Mouse (Mus musculus) kidney, adult 11 months (tissue): ENCODE results near the gene Socs4.
"Not testable (repeated sequence)": the region's sequence is repeated elsewhere in the genome, so short reads cannot be mapped to it uniquely, and the experiment has no call there.

Experiments used
- DNase-seq: peaks from one replicate; pipeline ENCODE4 v3.0.0; 2022

The Socs4 gene

DNA sequence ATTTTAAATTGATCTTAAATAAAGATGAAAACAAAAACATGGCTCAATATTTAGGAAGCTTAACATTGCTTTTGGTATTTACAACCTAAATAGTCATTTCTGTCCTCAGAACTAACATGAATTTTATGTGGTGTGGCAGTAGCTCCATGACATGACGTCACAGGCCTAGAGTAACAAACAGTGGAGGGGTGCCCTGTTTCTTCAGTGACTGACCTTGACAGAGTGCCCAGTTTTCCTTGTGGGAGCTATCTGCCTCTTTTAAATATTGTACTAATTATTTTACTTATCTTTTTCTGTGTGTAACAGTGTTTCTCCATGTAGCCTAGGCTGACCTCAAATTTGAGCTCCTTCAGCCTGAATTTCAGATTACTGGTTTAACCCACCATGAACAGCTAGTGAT lies 15.0 kb downstream of the Socs4 start:
- no peak for DNase-seq

DNA sequence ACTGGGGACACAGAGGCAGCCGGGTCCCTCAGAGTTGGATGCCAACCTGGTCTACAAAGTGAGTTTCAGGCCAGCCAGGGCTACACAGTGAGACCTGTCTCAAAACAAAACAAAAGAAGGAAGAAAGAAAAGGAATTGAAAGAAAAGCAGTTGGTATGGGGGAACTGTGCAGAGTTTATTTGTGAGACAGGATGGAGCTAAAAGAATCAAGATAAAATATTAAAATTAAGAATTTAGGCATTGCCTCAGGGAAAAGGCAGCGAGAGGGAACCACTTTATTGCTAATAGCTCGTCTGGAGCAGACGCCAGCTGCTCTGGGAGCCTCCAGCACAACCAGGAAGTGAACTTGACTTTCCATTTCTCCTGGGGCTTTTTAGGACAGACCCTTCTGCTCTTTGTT lies 17.4 kb downstream of the Socs4 start:
- no peak for DNase-seq

DNA sequence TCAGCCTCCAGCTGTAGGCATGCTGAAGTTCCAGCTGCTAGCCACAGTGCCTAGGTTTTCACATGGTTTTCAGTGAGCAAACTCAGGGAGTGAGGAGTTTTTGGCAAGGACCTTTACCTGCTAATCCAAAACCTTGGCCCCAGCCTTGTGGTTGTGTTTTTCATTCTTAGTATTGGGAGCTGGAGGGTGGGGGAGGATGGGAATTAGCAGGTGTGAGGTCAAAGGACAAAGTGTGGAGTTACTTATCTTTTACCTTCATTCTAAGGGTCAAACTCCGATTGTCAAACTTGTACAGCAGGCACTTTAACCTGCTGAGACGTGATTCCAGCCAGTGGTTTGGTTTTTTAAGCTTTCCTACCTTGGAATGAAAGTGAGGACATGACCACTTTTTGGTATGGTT lies 19.5 kb downstream of the Socs4 start:
- peak; percentile 46 for DNase-seq

DNA sequence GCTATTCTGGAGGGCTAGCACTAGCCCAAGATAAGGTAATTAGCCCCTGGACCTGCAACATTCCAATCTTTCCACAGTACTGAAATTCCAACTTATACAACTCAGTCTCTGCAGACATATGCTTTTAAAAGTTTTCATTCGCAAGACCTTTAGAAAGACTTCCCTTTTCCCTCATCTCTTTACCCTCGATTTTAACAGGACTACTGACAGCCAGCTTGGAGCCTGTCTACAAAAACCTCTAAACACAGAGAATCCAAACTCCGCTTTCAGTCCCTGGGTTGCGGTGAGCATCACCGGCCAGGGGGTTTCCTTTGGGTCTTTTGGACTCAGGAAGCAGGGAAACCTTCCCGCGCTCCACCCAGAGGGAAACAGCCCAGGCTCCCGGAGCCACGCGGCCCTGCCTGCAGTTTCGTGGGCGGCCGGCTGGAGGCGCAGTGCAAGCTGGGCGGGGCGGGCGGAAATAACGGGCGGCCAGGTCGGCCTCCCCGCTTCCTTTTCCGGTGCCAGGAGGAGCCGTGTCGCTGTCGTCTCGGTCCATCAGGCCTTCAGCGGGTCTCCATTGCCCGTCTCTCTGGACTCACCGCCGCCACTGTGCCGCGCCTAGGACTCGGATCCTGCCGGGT lies 21.2 kb downstream of the Socs4 start, which contains the start of gene Mapk1ip1l:
Gene Mapk1ip1l, plus strand, starts transcription at position 482 of the 623 bp plus-strand sequence.
- peak; percentile 83 for DNase-seq

DNA sequence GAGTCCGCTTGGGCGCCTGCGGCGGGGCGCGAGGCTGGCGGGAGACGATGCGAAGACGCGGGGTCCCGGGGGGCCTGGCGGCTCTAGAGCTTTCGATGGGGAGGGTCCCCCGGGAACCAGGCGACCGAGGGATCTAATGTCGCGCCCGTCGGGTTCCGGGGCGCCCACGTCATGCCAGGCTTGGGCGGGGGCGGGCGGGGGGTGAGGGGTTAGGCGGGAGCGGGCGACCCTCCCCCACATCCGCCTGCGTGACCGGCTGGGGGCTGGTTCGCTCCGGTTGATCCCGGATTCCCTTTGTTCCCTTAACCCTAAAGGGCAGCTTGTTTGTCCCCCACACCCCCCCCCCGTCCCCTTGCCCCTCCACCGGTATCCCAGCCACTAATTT lies 21.7 kb downstream of the Socs4 start:
- no peak for DNase-seq

DNA sequence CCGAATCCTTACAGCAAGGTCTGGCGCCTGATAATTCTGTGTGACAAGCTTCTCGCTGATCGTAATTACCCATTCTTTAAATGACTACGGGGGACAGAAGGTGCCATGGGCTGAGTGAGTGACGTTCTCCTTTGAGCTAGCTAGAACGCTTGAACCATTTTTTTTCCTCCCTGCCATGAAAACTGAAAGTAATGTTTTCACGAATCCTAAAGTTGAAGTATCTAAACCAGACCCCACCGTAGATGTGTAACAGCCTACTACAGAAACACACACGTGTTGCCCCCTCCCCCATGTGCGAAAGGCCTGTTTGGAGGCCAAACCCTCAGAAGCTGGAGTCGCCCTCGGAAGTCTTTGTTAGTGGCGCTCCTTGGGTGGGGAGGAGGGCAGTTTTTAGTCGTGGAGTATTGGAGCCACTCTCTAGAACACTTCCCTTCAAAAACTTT lies 22.1 kb downstream of the Socs4 start:
- peak; percentile 15 for DNase-seq

DNA sequence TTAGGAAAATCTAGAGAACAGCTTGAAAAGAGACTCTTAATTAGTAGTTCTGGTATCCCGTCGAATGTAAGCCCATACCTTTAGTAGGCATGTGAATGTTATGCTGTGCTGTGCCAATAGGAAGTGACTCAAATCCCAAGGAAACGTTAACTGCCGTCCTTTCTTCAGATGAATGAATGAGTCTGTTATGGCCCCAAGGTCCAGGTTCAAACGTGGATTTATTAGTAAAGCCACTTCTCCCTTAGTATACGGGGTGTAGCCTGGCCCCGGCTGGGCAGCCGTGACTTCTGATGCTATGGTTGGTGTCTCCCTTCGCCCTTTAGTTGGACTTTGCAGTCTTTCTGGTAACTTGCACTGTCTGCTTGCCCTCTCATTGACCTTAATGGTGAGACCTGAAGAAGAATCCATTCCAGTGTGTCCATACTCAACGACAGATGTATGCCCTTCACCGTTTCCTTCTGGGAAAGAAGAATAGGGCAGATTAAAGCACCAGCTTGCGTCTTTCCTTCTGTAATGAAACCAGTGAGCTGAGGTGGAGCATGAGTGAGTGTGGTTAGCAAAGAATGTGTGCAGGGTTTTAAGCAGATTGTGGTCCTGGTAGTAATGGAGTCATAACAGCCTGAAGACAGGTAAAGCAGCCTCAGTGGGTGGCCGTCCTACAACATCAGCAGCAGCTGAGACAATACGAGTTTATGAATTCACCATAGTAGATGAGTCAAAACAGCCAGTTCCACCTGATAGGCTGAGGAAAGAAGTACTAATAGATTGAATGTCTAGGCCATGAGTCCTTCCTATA lies 26.4 kb downstream of the Socs4 start:
- no peak for DNase-seq

DNA sequence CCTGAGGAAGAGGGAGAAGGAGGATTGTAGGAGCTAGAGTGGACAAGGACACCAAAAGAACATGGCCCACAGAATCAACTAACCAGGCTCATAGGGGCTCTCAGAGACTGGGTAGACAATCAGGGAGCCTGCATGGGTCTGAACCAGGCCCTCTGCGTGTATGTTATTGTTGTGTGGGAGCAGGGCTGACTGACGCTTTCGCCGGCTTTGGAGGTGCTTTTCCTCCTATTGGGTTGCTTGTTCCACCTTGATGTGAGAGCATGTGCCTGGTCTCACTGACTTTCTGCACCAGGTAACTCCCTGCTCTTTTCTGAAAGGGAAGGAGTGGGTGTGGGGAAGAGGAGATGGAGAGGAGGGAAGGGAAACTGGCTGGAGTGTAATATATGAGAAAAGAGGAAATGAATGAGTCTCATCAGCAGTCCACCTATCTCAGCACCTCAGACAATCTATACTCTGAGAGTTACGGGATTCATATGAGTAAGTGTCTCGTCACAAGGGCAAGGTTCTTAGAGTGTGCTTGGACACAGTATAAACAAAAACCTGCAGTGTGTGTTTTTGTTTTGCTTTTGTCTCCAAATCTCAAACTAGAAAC lies 28.2 kb downstream of the Socs4 start:
- DNase-seq: no peak

DNA sequence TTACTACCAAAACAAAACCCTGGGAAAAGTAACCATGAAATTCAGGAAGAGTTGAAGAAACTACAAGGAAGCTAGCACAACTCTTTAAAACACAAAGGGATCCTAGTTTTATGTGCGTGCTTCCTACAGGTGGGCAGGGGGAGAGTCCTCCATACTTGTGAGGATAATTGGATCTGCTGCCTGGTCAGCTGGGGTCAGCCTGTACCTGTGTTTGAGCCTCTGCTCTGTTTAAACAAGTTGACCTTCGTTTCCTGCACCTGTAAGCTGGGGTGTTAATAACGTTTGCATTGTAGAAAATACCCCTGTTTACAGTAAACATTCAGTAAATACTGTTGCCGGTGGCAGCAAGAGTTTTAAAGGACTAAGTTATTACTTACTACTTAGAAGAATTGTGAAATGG lies 29.2 kb downstream of the Socs4 start:
- no peak for DNase-seq

DNA sequence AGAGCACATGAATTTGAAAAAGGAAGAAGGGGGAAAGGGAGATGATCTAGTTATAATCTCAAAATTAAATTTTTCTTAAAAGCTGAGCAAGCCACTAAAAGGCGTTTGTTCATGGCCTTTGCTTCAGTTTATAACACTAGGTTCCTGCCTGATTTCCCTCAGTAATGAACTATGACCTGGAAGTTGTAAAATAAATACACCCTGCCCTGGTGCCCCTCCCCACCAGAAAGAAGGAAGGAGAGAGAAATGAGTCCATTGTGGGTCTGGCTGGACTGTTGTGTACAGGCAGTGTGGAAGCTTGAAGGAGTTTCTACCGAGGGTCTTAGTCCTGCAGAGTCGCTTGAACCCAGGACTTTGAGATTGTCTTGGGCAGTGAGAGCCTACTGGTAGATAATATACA lies 30.9 kb downstream of the Socs4 start:
- no peak for DNase-seq

DNA sequence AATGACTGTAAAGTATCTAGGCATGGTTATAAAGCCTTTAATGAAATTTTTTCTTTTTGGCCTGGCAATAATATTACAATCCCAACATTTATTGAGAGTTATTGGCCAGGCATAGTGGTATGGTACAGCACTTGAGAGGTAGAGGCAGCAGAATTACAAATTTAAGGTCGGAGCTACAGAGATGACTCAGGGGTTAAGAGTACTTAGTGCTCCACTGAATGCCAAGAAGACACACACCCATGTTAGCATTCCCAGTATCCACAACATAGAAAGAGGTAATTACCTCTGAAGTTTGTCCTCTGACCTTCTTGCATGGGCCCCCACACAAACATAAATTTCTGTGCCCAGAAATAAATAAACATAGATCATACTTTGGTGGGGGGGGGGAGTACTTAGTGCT lies 32.3 kb downstream of the Socs4 start:
- no peak for DNase-seq

DNA sequence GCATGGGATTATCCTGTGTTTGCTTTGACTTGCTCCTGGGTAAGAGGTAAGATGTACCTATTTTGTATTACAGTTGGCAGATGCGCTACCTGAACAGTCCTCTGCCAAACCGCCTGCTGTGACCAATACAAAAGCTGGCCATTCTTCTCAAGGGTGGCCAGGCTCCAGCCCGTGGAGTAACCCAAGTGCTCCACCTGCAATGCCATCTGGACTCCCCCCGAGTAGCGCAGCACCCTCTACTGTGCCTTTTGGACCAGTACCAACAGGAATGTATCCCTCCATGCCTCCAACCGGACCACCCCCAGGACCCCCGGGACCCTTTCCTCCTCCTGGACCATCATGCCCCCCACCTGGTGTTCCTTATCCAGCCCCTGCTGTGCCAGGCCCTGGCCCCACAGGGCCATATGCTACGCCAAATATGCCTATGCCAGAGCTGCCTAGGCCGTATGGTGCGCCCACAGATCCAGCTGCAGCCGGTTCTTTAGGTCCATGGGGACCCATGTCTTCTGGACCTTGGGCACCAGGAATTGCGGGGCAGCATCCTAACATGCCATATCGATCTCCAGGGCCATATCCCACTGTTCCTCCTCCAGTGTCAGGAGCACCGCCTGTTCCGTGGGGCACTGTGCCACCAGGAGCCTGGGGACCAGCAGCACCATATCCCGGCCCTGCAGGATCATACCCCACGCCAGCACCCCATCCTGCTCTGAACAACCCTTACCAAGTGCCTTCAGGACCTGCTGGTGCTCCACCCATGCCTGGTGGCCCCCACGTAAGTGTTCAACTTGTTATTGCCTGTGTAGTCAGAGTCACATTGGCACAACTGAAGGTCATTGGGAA lies 33.8 kb downstream of the Socs4 start:
- DNase-seq: no peak

DNA sequence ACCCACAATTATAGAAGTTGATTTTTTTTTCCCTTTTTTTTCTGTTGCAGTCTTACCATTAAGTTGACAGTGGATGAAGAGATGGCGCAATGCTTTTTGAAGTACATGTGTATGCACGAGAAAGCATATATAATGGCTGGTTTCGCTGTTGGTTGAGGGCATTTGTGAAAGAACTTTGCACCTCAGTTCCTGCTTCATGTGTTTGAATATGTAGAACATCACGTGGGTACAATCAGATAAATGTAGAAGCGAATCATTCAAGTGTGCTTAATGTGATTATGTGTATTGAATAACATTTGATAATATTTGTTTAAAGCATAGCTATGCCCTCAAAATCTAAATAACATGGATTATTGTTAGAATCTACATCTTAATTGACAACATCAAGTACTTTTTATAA lies 42.6 kb downstream of the Socs4 start:
- no peak for DNase-seq

DNA sequence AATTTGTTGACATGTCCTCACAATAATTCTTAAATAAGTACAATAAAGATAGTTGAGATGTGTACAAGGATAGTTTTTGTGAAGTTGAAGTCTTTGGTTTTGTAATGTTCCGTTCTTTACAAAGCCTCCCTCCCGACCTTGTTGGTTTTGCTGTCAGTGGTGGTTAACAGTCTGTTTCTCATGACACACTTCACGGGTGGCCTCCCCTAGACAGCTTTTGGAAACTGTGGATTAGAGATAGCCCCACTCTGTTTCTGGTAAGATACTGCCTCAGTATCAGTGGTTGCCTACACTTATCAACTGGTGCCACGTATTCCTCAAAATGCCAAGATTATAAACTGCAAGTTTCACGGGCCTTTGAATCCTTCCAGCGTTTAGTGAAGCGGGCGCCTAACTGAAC lies 44.9 kb downstream of the Socs4 start:
- not testable (repeated sequence) for DNase-seq

DNA sequence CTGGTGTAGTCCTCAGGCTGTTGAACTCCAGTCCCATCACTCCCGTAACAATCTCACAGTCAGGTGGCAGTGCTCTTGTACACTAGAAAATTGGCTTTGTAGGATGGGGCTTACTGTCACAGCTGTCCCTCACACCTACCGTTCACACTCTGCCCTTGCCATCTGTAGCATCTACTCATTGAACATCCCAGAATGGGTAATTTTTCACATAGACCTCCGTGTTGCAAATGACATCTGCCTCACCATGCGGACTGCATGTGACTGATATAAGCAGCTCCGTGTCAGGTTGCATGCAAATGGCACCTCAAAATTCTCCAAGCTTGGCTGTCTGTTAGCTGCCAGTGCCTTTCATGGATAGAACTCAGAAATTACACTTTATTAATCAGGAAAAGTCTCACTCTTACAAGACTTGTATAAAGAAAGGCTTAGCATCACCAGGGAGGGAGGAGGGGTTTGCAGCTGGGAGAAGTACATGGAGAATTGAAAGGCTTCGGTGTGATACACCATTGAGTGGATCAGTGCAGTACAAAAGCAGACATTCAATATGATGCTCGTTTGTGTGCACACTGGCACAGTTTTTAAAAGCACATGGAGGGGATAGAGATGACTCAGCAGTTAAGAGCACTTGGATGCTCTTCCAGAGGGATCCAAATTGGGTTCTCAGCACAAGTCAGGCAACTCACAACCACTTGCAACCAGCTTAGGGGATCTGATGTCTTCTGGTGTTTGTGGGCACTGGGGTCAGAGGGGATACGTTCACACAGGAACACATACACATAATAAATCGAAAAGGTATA lies 49.4 kb downstream of the Socs4 start:
- no peak for DNase-seq

DNA sequence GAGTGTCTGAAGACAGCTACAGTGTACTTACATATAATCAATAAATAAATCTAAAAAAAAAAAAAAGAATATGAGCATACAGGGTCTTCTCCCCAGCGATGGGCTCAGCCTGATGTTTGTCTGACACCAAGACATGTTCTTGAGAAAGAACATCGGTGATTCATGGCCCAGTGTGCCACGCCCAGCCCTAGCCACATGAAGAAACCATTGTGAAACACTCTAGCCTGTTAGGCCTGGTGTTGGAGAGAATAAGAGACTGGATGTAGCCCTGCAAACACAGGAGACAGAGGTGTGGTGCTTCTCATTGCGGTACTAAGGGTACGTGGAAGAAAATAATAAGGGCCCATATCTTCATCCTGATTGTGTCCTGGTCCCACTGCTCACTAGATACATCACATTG lies 50.6 kb downstream of the Socs4 start:
- DNase-seq: no peak

DNA sequence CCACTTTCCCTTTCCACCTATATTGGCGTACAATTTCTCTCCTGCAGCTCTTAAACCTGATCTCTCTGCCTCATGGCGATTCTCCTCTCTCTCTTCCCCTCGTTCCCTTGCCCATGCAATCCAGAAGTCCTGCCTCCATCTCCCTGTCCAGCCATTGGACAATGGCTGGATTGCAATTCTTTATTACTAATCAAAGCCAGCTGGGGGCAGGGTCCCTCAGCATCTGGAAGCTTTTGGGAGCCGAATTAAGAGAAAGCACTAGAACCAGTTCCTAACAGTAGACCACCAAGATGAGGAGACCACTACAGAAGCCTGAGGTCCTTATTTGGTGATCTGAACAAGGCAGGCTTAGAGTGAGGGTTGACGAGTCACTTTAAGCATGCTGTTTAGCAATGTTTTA lies 55.2 kb downstream of the Socs4 start:
- DNase-seq: no peak

DNA sequence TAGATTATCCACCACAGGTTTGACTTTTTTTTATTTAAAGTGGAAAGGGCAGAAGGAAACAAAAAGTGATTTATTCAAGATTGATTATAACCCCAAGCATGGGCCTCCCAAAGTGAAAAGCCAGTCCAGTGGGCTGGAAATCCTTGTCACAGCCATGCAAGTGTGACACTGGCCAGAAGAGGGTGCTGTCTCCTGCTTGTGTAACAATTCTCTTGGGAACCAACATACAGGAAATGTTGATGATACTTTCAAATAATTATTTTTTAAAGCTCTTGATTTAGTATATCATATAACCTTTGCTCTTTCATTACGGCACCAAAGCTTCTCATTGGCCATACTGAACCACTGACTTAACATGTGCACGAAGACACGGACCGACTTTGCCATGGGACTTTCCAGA lies 58.1 kb downstream of the Socs4 start:
- DNase-seq: peak; percentile 50

DNA sequence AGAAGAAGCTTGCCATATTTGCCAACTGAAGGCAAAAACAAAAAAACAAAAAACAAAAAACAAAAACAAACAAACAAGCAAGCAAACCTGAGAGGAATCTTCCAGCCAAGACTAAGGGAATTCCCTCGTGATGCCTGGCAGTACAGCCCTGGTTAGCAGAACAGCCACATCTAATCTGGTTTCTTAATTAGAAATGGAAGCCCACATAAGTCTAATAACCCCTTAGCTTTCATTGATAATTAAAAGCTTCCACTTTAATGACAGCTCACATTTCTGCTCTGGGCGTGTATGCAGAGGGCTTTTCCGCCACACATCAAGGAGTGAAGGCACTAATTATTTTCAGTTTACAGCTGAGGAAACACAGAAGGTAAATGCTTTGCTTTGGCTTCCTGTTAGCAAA lies 58.6 kb downstream of the Socs4 start:
- no peak for DNase-seq

DNA sequence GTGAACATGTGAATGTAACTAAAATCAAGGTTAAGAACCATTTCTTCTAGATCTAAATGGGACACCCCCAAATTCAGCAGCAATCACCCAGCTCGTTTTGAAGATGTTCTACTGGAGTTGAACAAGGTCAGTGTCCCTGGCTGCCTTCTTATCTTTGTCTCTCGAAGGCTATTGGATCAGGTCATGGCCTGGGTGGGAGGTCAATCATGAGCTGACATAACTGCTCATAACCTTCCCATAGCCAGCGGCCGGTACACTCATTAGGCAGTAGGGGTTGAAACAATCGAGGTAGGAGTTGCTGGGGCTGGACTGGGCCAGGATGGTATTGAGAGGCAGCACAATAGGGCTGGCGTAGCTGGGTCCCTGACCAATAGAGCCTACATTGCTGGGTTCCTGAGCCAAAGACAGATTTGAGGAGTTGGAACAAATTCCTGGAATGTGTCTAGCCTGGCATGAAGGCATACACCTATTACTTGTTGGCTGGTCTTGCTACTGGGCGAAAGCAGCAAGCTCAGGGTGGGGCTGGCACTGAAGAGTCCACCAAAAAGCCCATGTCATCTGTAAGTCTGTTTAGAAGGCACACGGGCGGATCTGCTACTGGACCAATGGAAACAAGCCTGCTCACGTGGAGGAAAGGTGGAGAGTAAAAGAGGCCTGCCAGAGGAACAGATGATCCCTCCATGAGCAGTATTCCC lies 63.6 kb downstream of the Socs4 start:
- DNase-seq: no peak

DNA sequence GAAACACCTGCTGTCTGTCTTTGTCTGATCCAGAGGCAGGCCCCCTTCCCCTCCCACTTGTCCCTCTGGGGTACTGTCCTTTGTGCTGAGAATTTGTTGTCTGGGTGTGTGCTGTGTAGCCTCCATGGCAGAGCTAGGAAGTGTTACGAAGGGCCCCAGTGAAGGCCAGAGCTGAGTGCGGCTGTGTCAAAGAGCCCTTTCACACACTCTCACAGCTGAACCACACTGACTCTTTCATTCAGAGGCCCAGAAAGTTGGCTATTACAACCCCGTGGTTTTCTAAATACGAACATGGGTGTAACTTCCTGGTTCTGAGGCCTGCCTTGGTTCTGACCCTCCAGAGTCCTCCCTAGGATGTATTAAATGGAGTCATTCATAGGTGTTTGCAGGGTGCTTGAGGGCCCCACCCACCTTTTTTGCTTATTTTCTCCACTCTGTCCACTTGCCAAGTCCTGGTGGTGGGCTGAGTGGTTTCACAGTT lies 65.1 kb downstream of the Socs4 start:
- no peak for DNase-seq
